Comparison of ENCODE assay signal across 8 mouse cellular contexts in genomic region chr8:121084210-121084951, GRCm38 (mm10). TPM values are rescaled to one million over a fixed set of nuclear protein-coding genes. Genes with fewer than 3 reads are reported as not detected.
DNase-seq lines count a peak whose midpoint lies in the region; ATAC-seq lines count a peak whose summit lies in the region.

Gene Foxf1, plus strand, starts transcription at chr8:121084386.

- no peak for ATAC-seq in erythroblast, adult 5-6 weeks (replicated peaks; ENCODE audit: low FRiP score, poor library complexity, severe bottlenecking)
- ATAC-seq in liver, embryonic 13.5 days (ENCODE audit: low read depth), result peak; percentile 29; the same call in 1 of the 2 replicates
- ATAC-seq in neural tube, embryonic 13.5 days (ENCODE audit: low read depth), result no peak

- H3K27ac ChIP-seq in liver, embryonic 13.5 days, result peak within 1 kb of the TSS; percentile 34; the same call in 1 of the 2 replicates
- H3K27ac ChIP-seq in neural tube, embryonic 13.5 days (replicated peaks), result no peak within 1 kb of the TSS; the same call in 1 of the 2 replicates

- no peaks in the 10 kb centered on the region for H3K36me3 ChIP-seq in erythroblast, embryonic 14.5 days (ENCODE audit: control insufficient read depth)
- H3K36me3 ChIP-seq in liver, embryonic 13.5 days, result no peaks in the 10 kb centered on the region
- H3K36me3 ChIP-seq in neural tube, embryonic 13.5 days, result no peaks in the 10 kb centered on the region

- H3K9me3 ChIP-seq in erythroblast, embryonic 14.5 days (ENCODE audit: control insufficient read depth, low read length), result peaks cover 2% of the 10 kb centered on the region; the same call in 1 of the 2 replicates
- H3K9me3 ChIP-seq in liver, embryonic 13.5 days (replicated peaks), result no peaks in the 10 kb centered on the region
- H3K9me3 ChIP-seq in neural tube, embryonic 13.5 days, result no peaks in the 10 kb centered on the region

- no peaks in the 10 kb centered on the region for H3K4me1 ChIP-seq in erythroblast, embryonic 14.5 days (ENCODE audit: control insufficient read depth)
- H3K4me1 ChIP-seq in liver, embryonic 13.5 days (replicated peaks), result 0 out of 2 replicates have a peak, but pooled peaks cover 8% of the 10 kb centered on the region
- H3K4me1 ChIP-seq in neural tube, embryonic 13.5 days (replicated peaks), result peaks cover 25% of the 10 kb centered on the region

- H3K4me3 ChIP-seq in erythroblast, embryonic 14.5 days (replicated peaks), result peak within 1 kb of the TSS; percentile 35
- peak within 1 kb of the TSS; percentile 58 for H3K4me3 ChIP-seq in liver, embryonic 13.5 days (replicated peaks)
- H3K4me3 ChIP-seq in neural tube, embryonic 13.5 days, result peak within 1 kb of the TSS; percentile 36

- peak within 1 kb of the TSS; percentile 54 for H3K9ac ChIP-seq in liver, embryonic 13.5 days
- peak within 1 kb of the TSS; percentile 48 for H3K9ac ChIP-seq in neural tube, embryonic 13.5 days

- under 1% methylated on average over 64 of the region's 83 CpGs for WGBS in liver, embryonic 13.5 days (ENCODE audit: insufficient replicate concordance)
- WGBS in neural tube, embryonic 13.5 days, result under 1% methylated on average over 63 of the region's 83 CpGs

- peak; percentile 24 to 29 for DNase-seq in adrenal gland, postnatal 36 days
- DNase-seq in heart, postnatal 4 days, result peak; percentile 26
- DNase-seq in liver, embryonic 13.5 days, result no peak
- DNase-seq in right cerebral cortex, postnatal 10 days (ENCODE audit: low spot score in 2 of 2), result no peak
- no peak for DNase-seq in c-Kit-positive CD71-positive TER-119-positive erythroid progenitor cells, embryonic 14.5 days (ENCODE audit: low spot score)

- peak within 1 kb of the TSS; percentile 64 for H3K4me2 ChIP-seq in liver, embryonic 13.5 days
- H3K4me2 ChIP-seq in neural tube, embryonic 13.5 days, result peak within 1 kb of the TSS; percentile 58

- H3K27me3 ChIP-seq in erythroblast, embryonic 14.5 days (ENCODE audit: control insufficient read depth), result peaks cover 100% of the 10 kb centered on the region
- H3K27me3 ChIP-seq in liver, embryonic 13.5 days, result peaks cover 100% of the 10 kb centered on the region
- H3K27me3 ChIP-seq in neural tube, embryonic 13.5 days, result peaks cover 100% of the 10 kb centered on the region

RNA-seq across cellular contexts. Expression of gene Foxf1, which starts in this region (rescaled TPM):
- not detected in 2 replicates for polyA plus RNA-seq in erythroblast, embryonic 14.5 days (2012)
- total RNA-seq in erythroblast, adult 5-6 weeks (2015; ENCODE audit: low replicate concordance), result not detected in 2 replicates
- not detected in 2 replicates for total RNA-seq in erythroblast, adult 5-6 weeks (2017; ENCODE audit: low replicate concordance)
- 1 to 10 TPM in 1 of 2 experiments, under 1 TPM in 1; 0.40 to 1.8 TPM for total RNA-seq in adrenal gland, postnatal 36 days (2021)
- total RNA-seq in heart, postnatal 4 days (2021), result under 1 TPM; 0.43 to 0.50 TPM
- 5.6 and 5.9 TPM in 2 replicates for polyA plus RNA-seq in liver, embryonic 13.5 days (2015; fragmentation: Nextera tagmentation; extraction: Ambion mirVana)
- polyA plus RNA-seq in neural tube, embryonic 13.5 days (2015; fragmentation: Nextera tagmentation; extraction: Ambion mirVana), result 1.2 and 2.1 TPM in 2 replicates

Comparison
In these comparisons a context has a peak if more than half of its experiments do, and no peak if none do; other contexts are left out.
1. Peak in DNase-seq in heart, postnatal 4 days; RNA of the gene not detected or under 1 TPM.
2. DNase-seq: peak in adrenal gland, postnatal 36 days (2 of 2); none in liver, embryonic 13.5 days (single experiment), right cerebral cortex, postnatal 10 days (0 of 2) and c-Kit-positive CD71-positive TER-119-positive erythroid progenitor cells, embryonic 14.5 days (single experiment).
3. Peak in every context shown above with its lines, with median percentiles within 50 percentile points of each other: H3K4me3 ChIP-seq.